Mouse (Mus musculus) lung, postnatal 14 days (tissue): Measurements from ENCODE around the gene Hddc2.

Source experiments
- DNase-seq: peaks from one replicate; pipeline ENCODE4 v3.0.0; 2021

The Hddc2 gene

DNA sequence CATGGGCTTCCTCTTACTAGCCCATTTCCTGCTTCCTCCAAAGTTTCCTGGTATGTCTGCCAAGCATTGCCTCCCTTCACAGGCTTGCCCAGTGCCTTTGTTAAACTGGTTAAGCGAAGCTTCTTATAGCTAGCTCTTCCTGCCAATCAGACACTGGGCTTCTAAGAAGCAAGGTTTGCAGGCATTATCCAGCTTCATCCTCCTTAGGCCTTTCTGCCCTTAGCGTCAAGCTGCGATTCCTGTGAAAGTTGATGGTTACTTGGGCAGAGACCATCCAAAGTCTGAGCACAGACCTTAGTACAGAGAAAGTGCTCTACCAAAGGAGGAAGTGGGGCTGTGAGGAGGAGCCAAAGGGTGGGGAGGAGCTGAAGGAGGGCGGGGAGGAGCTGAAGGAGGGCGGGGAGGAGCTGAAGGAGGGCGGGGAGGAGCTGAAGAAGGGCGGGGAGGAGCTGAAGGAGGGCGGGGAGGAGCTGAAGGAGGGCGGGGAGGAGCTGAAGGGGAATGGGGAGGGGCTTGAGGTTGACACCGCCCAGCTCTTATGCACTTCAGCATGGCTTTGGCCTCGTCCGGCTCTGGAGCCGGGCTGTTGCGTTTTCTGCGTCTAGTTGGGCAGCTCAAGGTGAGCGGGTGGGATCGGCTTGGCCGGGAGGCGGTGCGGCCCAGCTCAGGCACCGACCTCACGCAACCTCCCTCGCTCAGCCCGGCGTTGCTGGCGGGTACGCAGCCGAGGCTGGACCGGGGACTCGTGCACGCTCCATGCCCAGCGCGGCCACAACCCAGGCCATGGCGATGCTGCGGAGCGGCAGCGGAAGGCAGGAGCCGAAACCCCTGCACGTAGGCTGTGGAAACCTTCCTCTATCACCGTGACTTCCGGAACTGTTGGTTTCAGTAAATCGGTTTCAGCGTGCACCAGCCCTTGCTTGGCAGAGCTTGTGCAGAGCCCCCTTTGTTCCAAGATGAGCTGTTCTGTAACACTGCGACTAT is at the start of gene Hddc2:
Hddc2 (plus strand) TSS at position 519 of the 984 bp plus-strand sequence.
- DNase-seq: peak; percentile 78

GRCm38 (mm10) chr10:31272738-31273137 is 40.4 kb upstream of the Hddc2 start:
- no peak for DNase-seq

DNA sequence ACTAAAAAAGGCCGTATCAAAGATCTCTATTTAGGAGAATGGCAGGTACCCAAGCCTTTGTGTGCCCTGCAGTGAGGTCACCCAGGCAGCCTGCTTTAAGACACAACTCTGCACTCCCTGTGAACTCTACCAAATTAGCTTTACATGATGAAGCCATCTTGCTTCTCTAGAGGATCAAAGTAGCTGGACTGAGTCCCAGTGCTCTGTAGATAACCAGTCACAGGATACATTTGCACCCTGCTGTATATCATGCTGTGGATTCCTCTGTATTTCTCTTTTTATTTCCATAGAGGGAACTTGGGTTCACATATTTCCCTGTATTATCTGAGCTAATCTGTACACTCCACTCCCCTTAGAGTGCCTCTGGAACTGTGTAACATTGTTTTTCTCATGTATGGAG is 40.0 kb upstream of the Hddc2 start:
- DNase-seq: no peak

- no peak for DNase-seq
Measured at GRCm38 (mm10) chr10:31287787-31288186, 25.4 kb upstream of the Hddc2 start.

GRCm38 (mm10) chr10:31288697-31289390 is 24.3 kb upstream of the Hddc2 start:
- no peak for DNase-seq

DNA sequence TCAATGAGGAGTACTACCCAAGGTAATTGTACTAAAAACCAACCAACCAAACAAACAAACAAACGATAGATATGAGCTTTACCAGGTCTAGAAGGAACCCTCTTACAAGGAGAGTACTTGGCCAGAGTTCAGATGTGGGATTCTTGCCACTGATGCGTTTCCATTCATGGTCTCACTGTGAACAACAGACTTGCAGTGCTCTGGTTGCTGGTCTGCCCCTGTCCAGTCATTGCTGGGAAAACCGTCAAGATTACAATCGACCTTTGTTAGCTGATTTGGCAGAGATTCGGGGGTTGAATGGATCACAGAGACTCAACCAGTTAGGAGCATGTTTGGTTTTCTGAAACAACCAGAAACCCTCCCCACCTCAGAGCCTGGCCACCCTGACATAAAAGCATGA is 17.5 kb upstream of the Hddc2 start:
- DNase-seq: no peak

DNA sequence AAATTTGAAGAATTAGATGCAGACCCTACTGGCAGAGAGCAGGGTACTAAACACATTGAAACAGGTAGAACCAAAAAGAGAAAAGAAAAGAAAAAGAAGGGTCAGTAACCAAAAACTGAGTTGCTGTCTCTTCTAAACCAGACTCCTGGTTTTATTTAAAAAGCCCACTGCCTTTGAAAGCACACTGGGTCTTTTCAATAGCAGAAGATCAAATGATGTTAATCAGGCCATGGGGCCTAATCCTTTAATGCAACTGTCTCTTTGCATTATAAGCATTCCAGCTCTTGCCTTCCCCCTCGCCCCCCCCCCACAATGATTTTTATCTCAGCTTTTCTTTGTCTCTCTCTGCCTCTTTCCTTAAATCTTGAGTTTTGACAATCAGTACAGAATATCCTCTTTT is 16.7 kb upstream of the Hddc2 start:
- DNase-seq: no peak

GRCm38 (mm10) chr10:31297106-31297505 is 16.1 kb upstream of the Hddc2 start:
- no peak for DNase-seq

GRCm38 (mm10) chr10:31298263-31298662 is 14.9 kb upstream of the Hddc2 start:
- no peak for DNase-seq

- peak; percentile 74 for DNase-seq
Measured at GRCm38 (mm10) chr10:31298921-31299574, 14.1 kb upstream of the Hddc2 start.

DNA sequence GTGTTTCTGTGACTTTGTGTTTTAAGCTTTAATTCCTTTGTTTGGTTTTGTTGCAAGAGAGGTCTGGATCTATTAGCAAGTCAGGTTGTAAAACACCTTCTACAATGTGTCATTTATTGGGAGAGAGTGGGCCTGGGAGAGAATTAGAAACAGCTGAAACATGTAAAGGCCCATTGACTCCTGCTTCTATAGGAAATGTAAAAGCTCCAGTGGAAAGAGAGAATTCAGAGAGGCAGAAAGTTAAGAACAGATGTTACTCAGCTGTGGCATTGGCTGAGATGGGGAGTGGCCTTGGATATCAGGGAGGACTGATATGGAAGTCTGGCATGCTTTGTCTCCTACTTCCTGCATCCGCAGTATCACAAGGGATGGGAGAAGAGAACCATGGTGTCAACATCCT is 12.9 kb upstream of the Hddc2 start:
- no peak for DNase-seq

DNA sequence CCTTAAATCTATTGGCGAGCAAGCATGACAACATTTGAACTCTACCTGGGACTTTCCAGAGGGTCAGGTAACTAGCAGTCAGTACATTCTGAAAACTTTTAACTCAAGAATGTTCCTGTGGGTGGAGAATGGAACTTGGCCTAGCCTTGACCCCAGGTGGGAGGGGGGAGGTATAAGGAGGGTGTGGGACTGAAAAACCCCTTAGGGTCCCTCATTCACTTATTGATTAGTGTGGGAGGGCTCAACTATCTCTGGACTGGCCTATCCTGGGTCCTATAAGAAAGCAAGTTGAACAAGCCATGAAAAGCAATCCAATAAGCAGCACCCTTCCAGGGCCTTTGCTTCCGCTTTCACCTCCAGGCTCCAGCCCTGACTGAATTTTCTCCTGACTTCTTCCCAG is 9.7 kb upstream of the Hddc2 start:
- no peak for DNase-seq

GRCm38 (mm10) chr10:31307024-31307598 is 6.1 kb upstream of the Hddc2 start:
- DNase-seq: no peak

DNA sequence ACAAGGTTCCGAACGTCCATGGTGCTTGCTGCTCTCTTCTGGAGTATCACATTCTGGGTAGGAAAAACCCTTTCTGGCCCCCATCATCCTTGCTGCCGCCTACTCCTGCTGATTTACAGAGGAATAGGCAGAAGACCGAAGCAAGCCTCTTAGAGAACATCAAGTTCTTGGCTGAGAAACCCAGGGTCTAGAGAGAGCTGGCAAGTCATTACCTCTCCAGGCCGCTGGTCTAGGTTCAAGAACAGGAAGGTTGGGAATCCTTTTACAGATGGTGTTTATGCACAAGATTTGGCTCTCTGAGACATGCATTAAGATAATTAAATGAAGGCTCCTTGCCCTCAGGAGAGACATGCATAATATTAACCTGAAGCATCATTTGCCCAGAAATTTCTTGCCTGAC is 5.3 kb downstream of the Hddc2 start:
- DNase-seq: no peak

- DNase-seq: no peak
Measured at GRCm38 (mm10) chr10:31329436-31329835, 16.3 kb downstream of the Hddc2 start.

DNA sequence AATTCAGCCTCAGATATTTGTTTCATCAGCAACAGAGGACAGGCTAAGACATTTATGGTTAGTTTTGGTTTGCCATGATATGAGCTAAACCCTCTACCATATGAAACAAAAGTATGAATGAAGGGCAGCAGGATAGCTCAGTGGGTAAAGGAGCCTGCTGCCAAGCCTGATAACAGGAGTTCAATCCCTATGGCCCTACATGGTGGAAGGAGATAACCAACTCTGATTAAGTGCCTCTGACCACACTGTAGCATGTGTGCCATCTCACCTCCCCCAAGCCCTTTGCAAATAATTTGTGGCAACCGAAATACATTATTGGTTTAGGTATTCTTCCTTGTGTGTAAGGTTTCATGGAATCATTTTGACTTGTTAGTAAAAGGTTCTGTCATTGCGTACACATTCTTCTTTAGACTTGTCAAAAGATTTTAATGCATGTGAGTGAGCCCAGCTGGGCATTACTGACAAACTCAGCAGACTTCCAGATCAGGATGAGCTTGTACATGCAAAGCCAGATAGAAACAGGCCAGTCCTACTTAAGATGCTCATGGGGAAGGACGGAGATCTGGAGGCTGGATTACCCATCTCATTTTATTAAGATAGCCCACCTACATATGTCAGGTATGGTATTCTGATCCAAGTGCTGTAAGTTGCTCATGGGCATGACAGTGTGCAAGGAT is 17.2 kb downstream of the Hddc2 start:
- no peak for DNase-seq

DNA sequence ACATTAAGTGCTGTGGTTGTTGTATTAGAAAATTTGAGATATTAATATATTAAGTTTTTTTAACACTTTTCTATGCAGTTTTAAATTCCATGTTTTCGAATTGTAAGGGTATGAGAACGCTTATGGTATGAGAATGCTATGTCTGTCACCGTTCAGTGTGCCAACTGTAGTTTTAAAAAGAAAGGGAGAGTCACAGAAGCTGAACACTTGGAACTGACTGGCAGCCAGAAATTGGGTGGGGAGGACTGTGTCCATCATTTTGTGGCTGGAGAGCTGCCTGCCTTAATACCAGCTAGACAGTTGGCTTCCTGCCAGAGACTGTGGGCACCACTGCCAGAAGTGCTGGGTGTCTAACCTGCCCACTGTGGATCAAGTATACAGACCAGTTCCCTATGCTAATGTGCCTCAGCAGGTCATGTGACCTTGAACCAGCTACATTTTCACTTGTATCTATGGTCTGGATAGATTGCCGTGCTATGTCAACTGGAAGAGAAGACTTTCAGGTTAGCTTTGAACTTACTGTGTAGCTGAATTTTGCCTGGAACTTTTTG is 18.1 kb downstream of the Hddc2 start:
- no peak for DNase-seq

DNA sequence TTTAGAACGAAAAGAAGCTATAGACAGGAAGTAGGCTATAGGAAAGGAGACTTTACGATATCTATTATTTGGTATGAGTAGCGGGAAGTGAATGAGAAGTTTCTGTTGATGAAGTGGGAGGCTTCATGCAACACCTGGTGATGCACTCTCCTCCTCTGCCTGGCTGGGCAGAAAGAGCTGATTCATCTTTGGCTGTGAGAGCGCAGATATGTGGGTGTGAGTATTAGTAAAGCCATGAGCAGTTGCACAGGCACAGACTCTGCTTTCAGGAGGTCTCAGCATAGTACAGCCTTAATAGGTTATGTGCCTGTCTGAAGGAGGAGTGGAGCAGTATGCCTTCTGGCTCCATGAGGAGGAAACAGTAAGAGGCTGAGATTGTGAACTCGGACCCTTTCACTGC is 23.2 kb downstream of the Hddc2 start:
- DNase-seq: no peak

DNA sequence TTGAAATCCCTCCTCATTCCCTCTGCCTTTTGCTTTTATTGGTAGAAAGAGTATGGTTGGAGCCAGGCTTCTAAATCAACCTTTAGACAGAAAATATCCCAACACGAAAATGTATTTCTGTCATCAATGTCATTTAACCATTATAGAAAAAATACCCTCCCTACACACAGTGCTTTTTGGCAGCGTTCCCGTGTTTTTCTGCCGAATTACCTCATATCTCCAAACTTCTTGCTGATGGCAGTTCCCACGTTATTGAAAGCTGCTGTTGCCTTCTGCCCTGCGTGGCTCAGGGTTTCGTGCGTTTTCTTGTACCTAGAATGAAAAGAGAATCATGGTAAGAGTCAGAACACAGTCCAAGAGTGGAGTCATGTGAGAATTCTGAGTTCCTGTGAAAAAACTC is 33.2 kb downstream of the Hddc2 start:
- DNase-seq: no peak

GRCm38 (mm10) chr10:31351056-31351455 is 37.9 kb downstream of the Hddc2 start:
- no peak for DNase-seq

DNA sequence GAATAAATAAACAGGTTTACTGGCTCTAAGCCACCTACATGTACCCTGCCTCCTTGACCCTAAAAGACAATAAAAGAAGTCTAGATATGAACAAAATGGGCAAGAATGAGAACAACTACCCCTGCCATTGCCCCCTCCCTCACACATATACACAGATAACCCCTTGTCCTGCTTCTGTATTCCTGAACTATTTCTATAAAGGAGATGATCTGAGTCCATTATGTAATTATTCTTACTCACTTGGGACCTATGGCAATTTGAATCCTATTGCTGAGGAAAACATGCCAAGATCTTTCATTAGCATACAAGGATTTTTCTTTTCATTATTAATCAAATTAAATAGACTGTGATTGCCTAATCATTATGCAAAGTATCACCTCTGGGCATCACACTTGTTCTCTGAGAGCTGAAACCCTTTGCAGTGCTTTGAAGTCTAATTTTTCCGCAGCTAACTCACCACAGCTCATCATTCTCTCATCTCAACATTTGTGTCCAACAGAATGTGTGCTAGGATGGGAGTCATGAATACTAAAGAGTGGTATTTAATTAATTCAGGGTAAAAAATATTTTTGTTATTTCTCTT is 39.8 kb downstream of the Hddc2 start:
- no peak for DNase-seq

GRCm38 (mm10) chr10:31354141-31354540 is 41.0 kb downstream of the Hddc2 start:
- no peak for DNase-seq
